8 mouse cellular contexts compared by ENCODE assay signal in the genomic region with DNA sequence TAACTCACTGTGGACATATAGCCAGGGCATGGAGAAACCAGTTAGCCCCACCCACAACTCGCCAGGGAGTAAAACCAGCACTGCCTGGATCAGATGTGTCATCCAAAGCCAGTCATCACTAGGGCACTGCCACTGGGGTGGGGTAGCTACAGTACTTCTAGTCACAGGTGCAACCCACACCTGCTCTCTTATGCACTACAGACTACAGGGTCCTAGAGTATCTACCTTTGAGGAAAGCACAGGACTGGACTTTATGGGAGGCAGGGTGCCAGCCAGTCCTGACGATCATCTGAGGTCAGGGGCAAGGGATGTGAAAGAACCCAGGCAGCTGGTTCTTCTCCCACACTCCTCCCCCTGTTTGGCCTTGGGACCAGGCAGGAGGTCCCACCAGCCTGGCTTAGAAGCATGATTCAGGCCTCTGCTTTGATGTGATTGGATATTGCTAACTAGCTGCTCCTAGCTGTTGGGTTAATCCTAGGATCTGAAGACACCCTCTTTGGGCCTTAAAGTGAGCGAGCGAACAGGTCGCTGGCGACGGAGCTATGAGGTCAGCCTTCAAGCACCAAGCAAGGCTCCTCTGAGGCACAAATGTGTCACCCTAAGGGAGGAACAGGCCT. TPM values are rescaled to one million over a fixed set of nuclear protein-coding genes. Genes with fewer than 3 reads are reported as not detected.
A peak's percentile ranks its signal among the peaks of the same experiment; 100 is the strongest.
DNase-seq lines count a peak whose midpoint lies in the region; ATAC-seq and TF ChIP-seq lines count a peak whose summit lies in the region.

No protein-coding gene starts in this region.

- TF ChIP-seq CTCF in kidney, postnatal 0 days (IDR thresholded peaks at IDR 0.05; ENCODE audit: low read depth) = no peak
- no peak for TF ChIP-seq CTCF in testis, adult 2 months (IDR thresholded peaks at IDR 0.05; ENCODE audit: control insufficient read depth, insufficient read depth, insufficient replicate concordance, low read depth, low read length)

- H3K27ac ChIP-seq in heart, embryonic 10.5 days = peak overlapping the region; percentile 85
- peak overlapping the region; percentile 82 for H3K27ac ChIP-seq in kidney, postnatal 0 days
- H3K27ac ChIP-seq in macrophage = peak overlapping the region; percentile 94
- peak overlapping the region; percentile 45 for H3K27ac ChIP-seq in testis, adult 2 months (ENCODE audit: control insufficient read depth, insufficient read depth, low read depth, low read length)

- peaks cover 33% of the 10 kb centered on the region for H3K4me1 ChIP-seq in heart, embryonic 10.5 days
- H3K4me1 ChIP-seq in kidney, postnatal 0 days (replicated peaks; ENCODE audit: insufficient read depth, low read length) = peaks cover 8% of the 10 kb centered on the region
- H3K4me1 ChIP-seq in testis, adult 2 months (ENCODE audit: control insufficient read depth, insufficient read depth, low read length) = peaks cover 7% of the 10 kb centered on the region

- 0 out of 2 replicates have a peak, but pooled peaks have one; percentile 3 for ATAC-seq in common myeloid progenitor, adult 5-6 weeks (replicated peaks; ENCODE audit: low read depth, poor library complexity, severe bottlenecking)
- ATAC-seq in kidney, postnatal 0 days (replicated peaks; ENCODE audit: low FRiP score, low read depth) = 0 out of 2 replicates have a peak, but pooled peaks have one; percentile 8

- no peaks in the 10 kb centered on the region for H3K9me3 ChIP-seq in heart, embryonic 10.5 days
- H3K9me3 ChIP-seq in kidney, postnatal 0 days (replicated peaks; ENCODE audit: low read length) = no peaks in the 10 kb centered on the region

- H3K4me3 ChIP-seq in heart, embryonic 10.5 days = peak overlapping the region; percentile 68
- H3K4me3 ChIP-seq in kidney, postnatal 0 days (replicated peaks; ENCODE audit: low read depth, low read length) = peak overlapping the region; percentile 66
- H3K4me3 ChIP-seq in macrophage (ENCODE audit: inconsistent target) = peak overlapping the region; percentile 88
- peak overlapping the region; percentile 68 for H3K4me3 ChIP-seq in testis, adult 2 months (ENCODE audit: control insufficient read depth, low read depth, low read length)

- peak; percentile 30 for DNase-seq in right cerebral cortex, adult 18-20 months
- DNase-seq in right cerebral cortex, postnatal 25 days = no peak
- no peak for DNase-seq in heart, embryonic 10.5 days (ENCODE audit: low spot score)
- peak; percentile 62 for DNase-seq in kidney, postnatal 0 days (ENCODE audit: low spot score)
- no peak for DNase-seq in right cerebral cortex, postnatal 10 days (ENCODE audit: low spot score in 2 of 2)

- H3K27me3 ChIP-seq in heart, embryonic 10.5 days (ENCODE audit: insufficient read depth, poor library complexity, severe bottlenecking) = no peaks in the 10 kb centered on the region
- no peaks in the 10 kb centered on the region for H3K27me3 ChIP-seq in kidney, postnatal 0 days (ENCODE audit: insufficient read depth, low read length)
- no peaks in the 10 kb centered on the region for H3K27me3 ChIP-seq in testis, adult 2 months (ENCODE audit: control insufficient read depth, insufficient read depth, low read length)

- 12% methylated on average over 7 of the region's 7 CpGs for WGBS in heart, embryonic 10.5 days
- WGBS in kidney, postnatal 0 days = 5% methylated on average over 7 of the region's 7 CpGs
- WGBS in macrophage (ENCODE audit: missing documents) = 1% methylated on average over 7 of the region's 7 CpGs

- peak overlapping the region; percentile 81 for H3K9ac ChIP-seq in kidney, postnatal 0 days (ENCODE audit: low read depth, low read length)

- H3K36me3 ChIP-seq in heart, embryonic 10.5 days = peaks cover 33% of the 10 kb centered on the region
- H3K36me3 ChIP-seq in kidney, postnatal 0 days (ENCODE audit: insufficient read depth, low read length) = peaks cover 28% of the 10 kb centered on the region
- H3K36me3 ChIP-seq in macrophage (ENCODE audit: inconsistent target) = peaks cover 21% of the 10 kb centered on the region
- H3K36me3 ChIP-seq in testis, adult 2 months (ENCODE audit: control insufficient read depth, insufficient read depth, low read length) = no peaks in the 10 kb centered on the region

- no peak for TF ChIP-seq POLR2A in testis, adult 2 months (IDR thresholded peaks at IDR 0.05; ENCODE audit: control insufficient read depth, low read depth, low read length)

- H3K79me2 ChIP-seq in macrophage (ENCODE audit: inconsistent target) = peaks cover 90% of the 10 kb centered on the region

- peak overlapping the region; percentile 78 for H3K4me2 ChIP-seq in kidney, postnatal 0 days (ENCODE audit: low read length)

RNA-seq across cellular contexts. Expression of a gene that starts 4.6 kb away (rescaled TPM):
- 42.0 and 54.6 TPM in 2 replicates for total RNA-seq in common myeloid progenitor, adult 5-6 weeks (2017)
- polyA plus RNA-seq in heart, embryonic 10.5 days (2016; fragmentation: Nextera tagmentation; extraction: Ambion mirVana) = 103 and 105 TPM in 2 replicates
- polyA plus RNA-seq in kidney, postnatal 0 days (2015; fragmentation: Nextera tagmentation; extraction: Ambion mirVana) = 136 and 147 TPM in 2 replicates
- total RNA-seq in macrophage (2018; cell fraction: chromatin; rRNA removed) = 100 to 1,000 TPM in 10 of 26 experiments, 10 to 100 TPM in 16; 45.4 to 179 (median 83.1) TPM
- 100 to 1,000 TPM; 170 to 399 (median 266) TPM for total RNA-seq in macrophage (2018; cell fraction: cytosol; rRNA removed)
- 100 to 1,000 TPM in 25 of 26 experiments, 10 to 100 TPM in 1; 88.9 to 212 (median 143) TPM for total RNA-seq in macrophage (2018; cell fraction: nucleus; rRNA removed)
- 93.2 to 290 TPM (median 289 TPM) in 3 replicates for polyA plus RNA-seq in macrophage (2018)
- polyA plus RNA-seq in testis, adult 2 months (2012; rRNA removed) = 16.6 and 16.7 TPM in 2 replicates

RNA-seq across cellular contexts. Expression of a gene that starts 25.8 kb away (rescaled TPM):
- total RNA-seq in common myeloid progenitor, adult 5-6 weeks (2017) = 23.5 and 36.8 TPM in 2 replicates
- 89.6 and 92.6 TPM in 2 replicates for polyA plus RNA-seq in heart, embryonic 10.5 days (2016; fragmentation: Nextera tagmentation; extraction: Ambion mirVana)
- 91.5 and 95.5 TPM in 2 replicates for polyA plus RNA-seq in kidney, postnatal 0 days (2015; fragmentation: Nextera tagmentation; extraction: Ambion mirVana)
- total RNA-seq in macrophage (2018; cell fraction: chromatin; rRNA removed) = 10 to 100 TPM in 13 of 26 experiments, 1 to 10 TPM in 12, not detected in 1; 1.5 to 31.4 (median 10.9) TPM
- total RNA-seq in macrophage (2018; cell fraction: cytosol; rRNA removed) = 10 to 100 TPM; 40.7 to 70.9 (median 56.1) TPM
- total RNA-seq in macrophage (2018; cell fraction: nucleus; rRNA removed) = 10 to 100 TPM in 21 of 26 experiments, 1 to 10 TPM in 5; 6.3 to 34.2 (median 15.0) TPM
- 31.1 to 73.7 TPM (median 35.0 TPM) in 3 replicates for polyA plus RNA-seq in macrophage (2018)
- polyA plus RNA-seq in testis, adult 2 months (2012; rRNA removed) = 41.6 and 46.6 TPM in 2 replicates

RNA-seq across cellular contexts. Expression of a gene that starts 25.9 kb away (rescaled TPM):
- total RNA-seq in common myeloid progenitor, adult 5-6 weeks (2017) = 1.2 TPM in 2 replicates
- polyA plus RNA-seq in heart, embryonic 10.5 days (2016; fragmentation: Nextera tagmentation; extraction: Ambion mirVana) = 3.3 and 6.7 TPM in 2 replicates
- polyA plus RNA-seq in kidney, postnatal 0 days (2015; fragmentation: Nextera tagmentation; extraction: Ambion mirVana) = 9.9 and 10.8 TPM in 2 replicates
- 10 to 100 TPM in 10 of 26 experiments, 1 to 10 TPM in 16; 1.0 to 16.7 (median 8.6) TPM for total RNA-seq in macrophage (2018; cell fraction: chromatin; rRNA removed)
- total RNA-seq in macrophage (2018; cell fraction: cytosol; rRNA removed) = 1 to 10 TPM; 1.8 to 4.6 (median 2.9) TPM
- total RNA-seq in macrophage (2018; cell fraction: nucleus; rRNA removed) = 10 to 100 TPM in 5 of 26 experiments, 1 to 10 TPM in 21; 1.3 to 13.9 (median 6.0) TPM
- 1.2 to 3.9 TPM (median 2.3 TPM) in 3 replicates for polyA plus RNA-seq in macrophage (2018)
- 131 and 140 TPM in 2 replicates for polyA plus RNA-seq in testis, adult 2 months (2012; rRNA removed)

RNA-seq across cellular contexts. Expression of a gene that starts 45.8 kb away (rescaled TPM):
- 12.8 and 16.6 TPM in 2 replicates for total RNA-seq in common myeloid progenitor, adult 5-6 weeks (2017)
- 87.8 and 91.1 TPM in 2 replicates for polyA plus RNA-seq in heart, embryonic 10.5 days (2016; fragmentation: Nextera tagmentation; extraction: Ambion mirVana)
- polyA plus RNA-seq in kidney, postnatal 0 days (2015; fragmentation: Nextera tagmentation; extraction: Ambion mirVana) = 75.3 and 85.1 TPM in 2 replicates
- 10 to 100 TPM in 22 of 26 experiments, 1 to 10 TPM in 4; 4.0 to 48.9 (median 22.9) TPM for total RNA-seq in macrophage (2018; cell fraction: chromatin; rRNA removed)
- 10 to 100 TPM in 25 of 26 experiments, 1 to 10 TPM in 1; 8.6 to 20.0 (median 16.0) TPM for total RNA-seq in macrophage (2018; cell fraction: cytosol; rRNA removed)
- 10 to 100 TPM; 10.5 to 39.6 (median 23.0) TPM for total RNA-seq in macrophage (2018; cell fraction: nucleus; rRNA removed)
- 12.0 to 19.0 TPM (median 15.6 TPM) in 3 replicates for polyA plus RNA-seq in macrophage (2018)
- 329 and 346 TPM in 2 replicates for polyA plus RNA-seq in testis, adult 2 months (2012; rRNA removed)

RNA-seq across cellular contexts. Expression of a gene that starts 45.9 kb away (rescaled TPM):
- 0.32 and 1.2 TPM in 2 replicates for total RNA-seq in common myeloid progenitor, adult 5-6 weeks (2017)
- polyA plus RNA-seq in heart, embryonic 10.5 days (2016; fragmentation: Nextera tagmentation; extraction: Ambion mirVana) = 1.4 and 2.1 TPM in 2 replicates
- polyA plus RNA-seq in kidney, postnatal 0 days (2015; fragmentation: Nextera tagmentation; extraction: Ambion mirVana) = 2.6 and 2.9 TPM in 2 replicates
- under 1 TPM in 5 of 26 experiments, not detected in 21; 0.31 to 0.45 (median 0.41) TPM for total RNA-seq in macrophage (2018; cell fraction: chromatin; rRNA removed)
- total RNA-seq in macrophage (2018; cell fraction: cytosol; rRNA removed) = not detected
- under 1 TPM in 5 of 26 experiments, not detected in 21; 0.22 to 0.33 (median 0.26) TPM for total RNA-seq in macrophage (2018; cell fraction: nucleus; rRNA removed)
- not detected in 3 replicates for polyA plus RNA-seq in macrophage (2018)
- polyA plus RNA-seq in testis, adult 2 months (2012; rRNA removed) = 216 and 222 TPM in 2 replicates

Comparison
In these comparisons a context has a peak if more than half of its experiments do, and no peak if none do; other contexts are left out.
1. DNase-seq: peak in right cerebral cortex, adult 18-20 months (single experiment) and kidney, postnatal 0 days (single experiment); none in right cerebral cortex, postnatal 25 days (single experiment), heart, embryonic 10.5 days (single experiment) and right cerebral cortex, postnatal 10 days (0 of 2).
2. RNA of a gene that starts 25.9 kb away (polyA plus RNA-seq): 131 to 140 TPM in testis, adult 2 months; 9.9 to 10.8 TPM in kidney, postnatal 0 days, 3.3 to 6.7 TPM in heart, embryonic 10.5 days and 1.2 to 3.9 TPM in macrophage; every median in the first group is over 10 times any median in the second.
3. Peak in every context shown above with its lines, with median percentiles within 50 percentile points of each other: H3K27ac ChIP-seq and H3K4me3 ChIP-seq.